Mouse (Mus musculus): ENCODE results near the gene Zwilch.

- TF ChIP-seq CTCF (IDR thresholded peaks at IDR 0.05; ENCODE audit: low read depth, low read length) (no peak), POLR2A (IDR thresholded peaks at IDR 0.05; ENCODE audit: borderline replicate concordance, low read depth, low read length) (no peak)
Measured at GRCm38 (mm10) chr9:64105301-64105700, 67.6 kb downstream of the Zwilch start.

Measured in bone marrow macrophage, adult 2 months (primary cell).